ENCODE assay signal across 27 mouse cellular contexts in the genomic region with DNA sequence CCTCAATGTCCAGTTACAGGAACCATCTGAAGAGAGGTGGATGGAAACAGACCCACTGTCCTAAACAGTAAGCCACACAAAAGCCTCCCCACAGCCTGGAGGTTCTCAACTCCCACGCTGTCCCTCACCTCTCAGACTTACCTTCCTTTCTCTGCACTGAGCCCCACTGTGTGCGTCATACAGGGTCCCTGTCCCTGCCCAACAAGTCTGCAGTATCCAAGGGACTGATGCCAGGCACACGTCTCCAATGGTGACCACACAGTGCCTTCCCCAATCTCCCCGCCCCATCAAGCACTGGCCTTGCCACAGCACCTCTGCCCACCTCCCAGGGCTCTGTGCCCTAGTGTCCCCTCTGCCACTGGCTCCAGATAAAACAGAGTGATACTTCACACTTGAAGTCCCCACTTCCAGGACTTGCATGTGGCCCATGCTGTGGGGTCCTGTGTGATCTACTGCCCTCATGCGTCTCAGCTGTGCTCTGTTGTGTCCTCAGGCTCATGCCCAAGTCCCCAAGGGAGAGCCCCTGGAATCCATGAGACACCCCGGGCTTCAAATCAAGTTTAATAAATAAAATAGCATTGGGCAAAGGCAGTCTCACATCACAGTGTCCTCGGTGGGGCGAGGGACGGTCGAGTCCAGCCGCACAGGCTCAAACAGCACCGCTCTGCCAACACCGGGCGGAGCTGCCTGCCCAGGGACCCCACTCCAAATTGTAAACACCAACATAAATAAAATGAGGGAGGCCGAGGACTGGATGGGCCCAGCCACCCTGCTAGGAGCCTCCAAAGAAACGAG. TPM values are rescaled to one million over a fixed set of nuclear protein-coding genes. Genes with fewer than 3 reads are reported as not detected.
A peak's percentile ranks its signal among the peaks of the same experiment; 100 is the strongest.
DNase-seq lines count a peak whose midpoint lies in the region; ATAC-seq lines count a peak whose summit lies in the region.
"Had no signal": no experiment of that assay in that cellular context is flagged by ENCODE, and none has a peak within 500 bp of the region (broad histone marks: within the 10 kb centered on the region; RNA-seq: fewer than 3 reads in every experiment).

No protein-coding gene starts in this region.

- peak; percentile 1 for DNase-seq in adrenal gland, adult 2 months
- no peak for DNase-seq in adrenal gland, postnatal 36 days
- DNase-seq in heart, embryonic 10.5 days (ENCODE audit: low spot score) = peak; percentile 73
- no peak for DNase-seq in heart, postnatal 14 days
- peak; percentile 28 for DNase-seq in liver, embryonic 11.5 days (ENCODE audit: low spot score)
- DNase-seq in urinary bladder, postnatal 10 days (ENCODE audit: low spot score) = peak; percentile 6
- no peak for DNase-seq in urinary bladder, adult 18-20 months (ENCODE audit: low spot score in 2 of 2)
- DNase-seq: cerebellum, adult 11 months; thymus, adult 2 months had no signal

- H3K9ac ChIP-seq in liver, embryonic 11.5 days (ENCODE audit: low read depth, low read length) = no peak overlapping the region
- no peak overlapping the region for H3K9ac ChIP-seq in liver, embryonic 12.5 days
- H3K9ac ChIP-seq: embryonic facial prominence, embryonic 13.5 days; heart, embryonic 12.5 days; limb, embryonic 12.5 days; neural tube, embryonic 12.5 days had no signal

- WGBS in heart, embryonic 10.5 days = 94% methylated on average over 16 of the region's 16 CpGs
- 89% methylated on average over 16 of the region's 16 CpGs for WGBS in liver, embryonic 11.5 days
- 82% methylated on average over 16 of the region's 16 CpGs for WGBS in liver, embryonic 12.5 days (ENCODE audit: insufficient replicate concordance)

- ATAC-seq in liver, embryonic 11.5 days (replicated peaks; ENCODE audit: low FRiP score) = no peak
- no peak for ATAC-seq in liver, embryonic 12.5 days
- ATAC-seq: CD4-positive, CD25-positive, alpha-beta regulatory T cell, adult 4 months; inflammation-experienced regulatory T-cells, adult 6 months had no signal

- 0 out of 2 replicates have a peak, but pooled peaks cover 6% of the 10 kb centered on the region for H3K27me3 ChIP-seq in heart, embryonic 10.5 days (ENCODE audit: insufficient read depth, poor library complexity, severe bottlenecking)
- H3K27me3 ChIP-seq in liver, embryonic 11.5 days (replicated peaks; ENCODE audit: control insufficient read depth, insufficient read depth, low read length) = no peaks in the 10 kb centered on the region
- peaks cover 14% of the 10 kb centered on the region for H3K27me3 ChIP-seq in liver, embryonic 12.5 days (replicated peaks)
- H3K27me3 ChIP-seq: embryonic facial prominence, embryonic 13.5 days; heart, embryonic 12.5 days; hindbrain, embryonic 12.5 days; neural tube, embryonic 12.5 days had no signal

- H3K27ac ChIP-seq in heart, embryonic 10.5 days = no peak overlapping the region
- no peak overlapping the region for H3K27ac ChIP-seq in liver, embryonic 11.5 days (ENCODE audit: low read depth, low read length)
- H3K27ac ChIP-seq in liver, embryonic 12.5 days = no peak overlapping the region
- H3K27ac ChIP-seq: embryonic facial prominence, embryonic 13.5 days; hindbrain, embryonic 12.5 days; layer of hippocampus, adult 2 months; left cerebral cortex, adult 2 months; limb, embryonic 12.5 days; neural tube, embryonic 12.5 days had no signal

- H3K9me3 ChIP-seq in heart, embryonic 10.5 days = no peaks in the 10 kb centered on the region
- H3K9me3 ChIP-seq in liver, embryonic 11.5 days (ENCODE audit: control insufficient read depth, low read length) = no peaks in the 10 kb centered on the region
- no peaks in the 10 kb centered on the region for H3K9me3 ChIP-seq in liver, embryonic 12.5 days (replicated peaks)
- H3K9me3 ChIP-seq: embryonic facial prominence, embryonic 13.5 days; heart, embryonic 12.5 days; hindbrain, embryonic 12.5 days; limb, embryonic 12.5 days; neural tube, embryonic 12.5 days had no signal

- intact Hi-C loops in heart, postnatal 14 days (cut with DNase I) = no loop called here

- H3K4me1 ChIP-seq in heart, embryonic 10.5 days = 0 out of 2 replicates have a peak, but pooled peaks cover 8% of the 10 kb centered on the region
- H3K4me1 ChIP-seq in liver, embryonic 11.5 days (replicated peaks; ENCODE audit: control insufficient read depth, insufficient read depth, low read length) = no peaks in the 10 kb centered on the region
- no peaks in the 10 kb centered on the region for H3K4me1 ChIP-seq in liver, embryonic 12.5 days
- H3K4me1 ChIP-seq: embryonic facial prominence, embryonic 13.5 days; heart, embryonic 12.5 days; hindbrain, embryonic 12.5 days; limb, embryonic 12.5 days; neural tube, embryonic 12.5 days had no signal

- peaks cover 65% of the 10 kb centered on the region for H3K36me3 ChIP-seq in heart, embryonic 10.5 days
- peaks cover 43% of the 10 kb centered on the region for H3K36me3 ChIP-seq in liver, embryonic 11.5 days (ENCODE audit: control insufficient read depth, insufficient read depth, low read length)
- peaks cover 58% of the 10 kb centered on the region for H3K36me3 ChIP-seq in liver, embryonic 12.5 days

- no peak overlapping the region for H3K4me3 ChIP-seq in heart, embryonic 10.5 days
- H3K4me3 ChIP-seq in liver, embryonic 11.5 days (ENCODE audit: low read depth, low read length) = no peak overlapping the region
- H3K4me3 ChIP-seq in liver, embryonic 12.5 days = no peak overlapping the region
- H3K4me3 ChIP-seq: embryonic facial prominence, embryonic 13.5 days; heart, embryonic 12.5 days; hindbrain, embryonic 12.5 days; layer of hippocampus, adult 2 months; left cerebral cortex, adult 2 months; limb, embryonic 12.5 days; neural tube, embryonic 12.5 days had no signal

- no peak overlapping the region for H3K4me2 ChIP-seq in liver, embryonic 11.5 days
- no peak overlapping the region for H3K4me2 ChIP-seq in liver, embryonic 12.5 days
- H3K4me2 ChIP-seq: embryonic facial prominence, embryonic 13.5 days; heart, embryonic 12.5 days; hindbrain, embryonic 12.5 days; limb, embryonic 12.5 days; neural tube, embryonic 12.5 days had no signal

RNA-seq across cellular contexts. Expression of gene Plpp2, which starts 6.3 kb away (rescaled TPM):
- 10 to 100 TPM; 30.3 to 34.7 TPM for total RNA-seq in adrenal gland, adult 2 months (2021)
- 33.5 and 44.3 TPM in 2 replicates for polyA plus RNA-seq in adrenal gland, adult 2 months (2012; rRNA removed)
- 10 to 100 TPM; 20.2 to 38.2 TPM for total RNA-seq in adrenal gland, postnatal 36 days (2021)
- polyA plus RNA-seq in heart, embryonic 10.5 days (2016; fragmentation: Nextera tagmentation; extraction: Ambion mirVana) = 16.8 and 24.1 TPM in 2 replicates
- total RNA-seq in heart, postnatal 14 days (2021) = 1 to 10 TPM; 2.4 to 3.1 TPM
- 27.1 and 30.1 TPM in 2 replicates for polyA plus RNA-seq in liver, embryonic 11.5 days (2014; fragmentation: Nextera tagmentation; extraction: Ambion mirVana)
- polyA plus RNA-seq in liver, embryonic 12.5 days (2016; fragmentation: Nextera tagmentation; extraction: Ambion mirVana) = 18.0 and 19.9 TPM in 2 replicates

RNA-seq across cellular contexts. Expression of gene Mier2, which starts 15.1 kb away (rescaled TPM):
- total RNA-seq in adrenal gland, adult 2 months (2021) = 10 to 100 TPM; 26.7 to 30.9 TPM
- 150 and 154 TPM in 2 replicates for polyA plus RNA-seq in adrenal gland, adult 2 months (2012; rRNA removed)
- 10 to 100 TPM; 30.4 to 33.4 TPM for total RNA-seq in adrenal gland, postnatal 36 days (2021)
- polyA plus RNA-seq in heart, embryonic 10.5 days (2016; fragmentation: Nextera tagmentation; extraction: Ambion mirVana) = 46.6 and 53.9 TPM in 2 replicates
- total RNA-seq in heart, postnatal 14 days (2021) = 10 to 100 TPM in 1 of 2 experiments, 1 to 10 TPM in 1; 9.2 to 12.4 TPM
- polyA plus RNA-seq in liver, embryonic 11.5 days (2014; fragmentation: Nextera tagmentation; extraction: Ambion mirVana) = 33.1 and 36.5 TPM in 2 replicates
- polyA plus RNA-seq in liver, embryonic 12.5 days (2016; fragmentation: Nextera tagmentation; extraction: Ambion mirVana) = 20.1 and 20.5 TPM in 2 replicates

RNA-seq across cellular contexts. Expression of gene Theg, which starts 47.2 kb away (rescaled TPM):
- total RNA-seq in adrenal gland, adult 2 months (2021) = not detected
- not detected in 2 replicates for polyA plus RNA-seq in adrenal gland, adult 2 months (2012; rRNA removed)
- not detected for total RNA-seq in adrenal gland, postnatal 36 days (2021)
- polyA plus RNA-seq in heart, embryonic 10.5 days (2016; fragmentation: Nextera tagmentation; extraction: Ambion mirVana) = not detected in 2 replicates
- total RNA-seq in heart, postnatal 14 days (2021) = not detected
- polyA plus RNA-seq in liver, embryonic 11.5 days (2014; fragmentation: Nextera tagmentation; extraction: Ambion mirVana) = not detected in 2 replicates
- polyA plus RNA-seq in liver, embryonic 12.5 days (2016; fragmentation: Nextera tagmentation; extraction: Ambion mirVana) = not detected in 2 replicates
- total RNA-seq: adrenal gland, adult 18-20 months; common myeloid progenitor, adult 5-6 weeks; gastrocnemius, postnatal 10 days; MEL; midbrain, postnatal 0 days had no signal
- polyA plus RNA-seq: brain, embryonic 14.5 days; CD4-positive, CD25-positive, alpha-beta regulatory T cell, adult 4 months; embryonic facial prominence, embryonic 13.5 days; heart, embryonic 12.5 days; hindbrain, embryonic 12.5 days; inflammation-experienced regulatory T-cells, adult 6 months; kidney, embryonic 16.5 days; limb, embryonic 12.5 days; liver, embryonic 16.5 days; midbrain, postnatal 0 days; neural tube, embryonic 12.5 days; thymus, adult 2 months had no signal

Comparison
In these comparisons a context has a peak if more than half of its experiments do, and no peak if none do; other contexts are left out.
1. DNase-seq: peak in adrenal gland, adult 2 months (single experiment), heart, embryonic 10.5 days (single experiment), liver, embryonic 11.5 days (single experiment) and urinary bladder, postnatal 10 days (single experiment); none in adrenal gland, postnatal 36 days (0 of 2), heart, postnatal 14 days (0 of 2) and urinary bladder, adult 18-20 months (0 of 2).